Mouse (Mus musculus) neural tube, embryonic 14.5 days (tissue): ENCODE data around the gene D630003M21Rik. TPM values are rescaled to one million over a fixed set of nuclear protein-coding genes. Genes with fewer than 3 reads are reported as not detected.

ENCODE experiments used
- ATAC-seq: fragments of 200-750 bp; cut with Nextera tagmentation; 2 replicates; pipeline ENCODE4 v1.8.0; 2017; ENCODE audit warnings: low read depth, mild to moderate bottlenecking, moderate TSS enrichment, moderate library complexity
- H3K27ac ChIP-seq: fragments of 300-500 bp; sonication (generic); 2 replicates; pipeline ENCODE4 v1.5.1; 2014; ENCODE audit warnings: low read depth, mild to moderate bottlenecking, control low read depth, low read length, moderate library complexity, mixed read lengths
- H3K27me3 ChIP-seq: fragments of 300-500 bp; sonication (generic); 2 replicates; pipeline ENCODE4 v1.6.1; 2014; ENCODE audit warnings: low read length; ENCODE audit not compliant: control insufficient read depth, insufficient read depth
- H3K36me3 ChIP-seq: fragments of 300-500 bp; sonication (generic); 2 replicates; pipeline ENCODE4 v1.6.1; 2014; ENCODE audit warnings: low read length, mixed read lengths; ENCODE audit not compliant: control insufficient read depth, insufficient read depth
- H3K4me1 ChIP-seq: fragments of 300-500 bp; sonication (generic); 2 replicates; pipeline ENCODE4 v1.6.1; 2014; ENCODE audit warnings: low read length; ENCODE audit not compliant: control insufficient read depth, insufficient read depth
- H3K4me2 ChIP-seq: fragments of 300-500 bp; sonication (generic); 2 replicates; pipeline ENCODE4 v1.6.1; 2014; ENCODE audit warnings: mild to moderate bottlenecking, low read depth, low read length, control low read depth
- H3K4me3 ChIP-seq: fragments of 300-500 bp; sonication (generic); 2 replicates; pipeline ENCODE4 v1.5.1; 2014; ENCODE audit warnings: low read depth, low read length, control low read depth, mixed read lengths
- H3K9ac ChIP-seq: fragments of 300-500 bp; sonication (generic); replicated peaks from 2 replicates; pipeline ENCODE4 v1.6.1; 2014; ENCODE audit warnings: low read depth, mild to moderate bottlenecking, control low read depth, low read length, mixed read lengths
- H3K9me3 ChIP-seq: fragments of 300-500 bp; sonication (generic); 2 replicates; pipeline ENCODE4 v1.6.1; 2016; ENCODE audit warnings: low read length; ENCODE audit not compliant: control insufficient read depth
- WGBS: fragments of 180-500 bp; shearing (Covaris S2); extraction: QIAGEN DNeasy Blood & Tissue Kit; methylation state at CpG from one replicate; pipeline ENCODE4 v1.1.7; 2014; 5-methylcytosine and 5-hydroxymethylcytosine counted together
- polyA plus RNA-seq: library from polyadenylated mRNA; unstranded; fragments of >200 nt; fragmentation: Nextera tagmentation; extraction: Ambion mirVana; gene quantifications from 2 replicates; pipeline ENCODE4 v1.2.1, GENCODE M21; 2014

The D630003M21Rik gene
- polyA plus RNA-seq, 1 experiment from 2014 or later = 0.94 TPM

DNA sequence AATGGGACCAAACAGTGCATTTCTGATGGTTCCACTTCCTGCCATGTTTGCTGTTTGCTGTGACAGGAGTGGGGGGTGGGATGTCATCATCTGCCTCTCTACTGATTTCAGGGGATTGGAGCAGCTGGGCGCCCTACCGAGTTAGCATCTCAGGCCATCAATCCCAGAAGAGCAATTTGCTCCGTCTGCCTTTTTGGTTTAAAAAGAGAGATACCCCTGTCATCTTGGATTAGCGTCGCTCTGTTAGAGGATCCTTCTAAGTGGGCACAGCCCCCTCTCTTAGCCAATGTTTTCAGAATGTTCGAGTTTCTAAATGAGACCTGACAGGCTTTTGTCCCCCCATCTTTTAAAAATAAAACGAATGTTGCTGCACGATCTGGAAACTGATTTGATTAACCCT is 71.4 kb downstream of the D630003M21Rik start:
- no peak overlapping the region for H3K27ac ChIP-seq
- H3K4me2 ChIP-seq = no peak overlapping the region
- H3K36me3 ChIP-seq = no peaks in the 10 kb centered on the region
- H3K4me1 ChIP-seq = peaks cover 6% of the 10 kb centered on the region; the same call in 1 of the 2 replicates
- H3K9me3 ChIP-seq = no peaks in the 10 kb centered on the region
- no peak overlapping the region for H3K4me3 ChIP-seq
- 51% methylated on average over 8 of the region's 8 CpGs for WGBS
- H3K9ac ChIP-seq = no peak overlapping the region
- no peaks in the 10 kb centered on the region for H3K27me3 ChIP-seq
- no peak for ATAC-seq

DNA sequence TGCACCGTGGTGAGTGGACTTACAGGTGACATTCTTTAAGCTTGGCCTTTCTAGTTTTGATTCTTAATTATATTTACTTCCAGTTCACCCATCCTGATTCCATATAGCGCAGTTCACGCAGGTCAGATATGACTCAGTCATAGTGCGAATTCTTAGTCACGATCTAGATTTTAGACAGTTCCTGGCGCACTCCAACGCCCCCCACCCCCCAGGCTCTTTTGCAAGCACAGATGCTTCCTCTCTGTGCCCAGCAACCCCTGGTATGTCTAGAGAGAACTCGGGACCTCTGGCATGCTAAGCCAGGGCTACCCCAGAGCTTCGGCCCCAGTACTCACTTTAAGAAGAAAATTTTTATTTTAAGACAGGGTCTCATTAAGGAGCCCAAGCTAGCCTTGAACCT is 72.5 kb downstream of the D630003M21Rik start:
- Histone ChIP-seq H3K36me3 (no peaks in the 10 kb centered on the region), H3K27me3 (no peaks in the 10 kb centered on the region), H3K4me1 (peaks cover 6% of the 10 kb centered on the region; the same call in 1 of the 2 replicates), H3K9ac (no peak overlapping the region), H3K4me3 (no peak overlapping the region), H3K4me2 (no peak overlapping the region), H3K27ac (no peak overlapping the region), H3K9me3 (no peaks in the 10 kb centered on the region)
- ATAC-seq = no peak
- WGBS = 93% methylated on average over 9 of the region's 9 CpGs

DNA sequence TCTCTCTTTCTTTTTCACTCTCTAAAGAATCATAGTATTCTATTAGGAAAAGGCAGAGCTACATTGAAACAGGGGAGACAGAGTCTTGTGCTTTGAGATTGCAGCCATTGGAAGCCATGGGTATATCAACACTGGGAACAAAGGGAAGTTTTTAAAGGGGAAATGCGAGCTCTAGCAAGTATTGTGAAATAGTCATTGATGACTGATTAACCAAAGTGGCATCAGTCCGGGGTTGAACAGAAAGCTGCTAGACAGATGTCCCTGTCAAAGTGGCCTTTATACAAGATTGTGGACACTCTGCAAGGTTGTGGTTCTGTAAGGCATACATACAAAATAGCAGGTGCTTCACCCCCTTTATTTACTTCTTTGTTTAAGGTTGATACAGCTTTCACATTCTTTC is 73.4 kb downstream of the D630003M21Rik start:
- no peak for ATAC-seq
- Histone ChIP-seq H3K4me1 (peaks cover 6% of the 10 kb centered on the region; the same call in 1 of the 2 replicates), H3K4me2 (no peak overlapping the region), H3K9me3 (0 out of 2 replicates have a peak, but pooled peaks cover 2% of the 10 kb centered on the region), H3K27me3 (no peaks in the 10 kb centered on the region), H3K9ac (no peak overlapping the region), H3K36me3 (no peaks in the 10 kb centered on the region), H3K4me3 (no peak overlapping the region), H3K27ac (no peak overlapping the region)
- WGBS = 57% methylated on average over 2 of the region's 2 CpGs

DNA sequence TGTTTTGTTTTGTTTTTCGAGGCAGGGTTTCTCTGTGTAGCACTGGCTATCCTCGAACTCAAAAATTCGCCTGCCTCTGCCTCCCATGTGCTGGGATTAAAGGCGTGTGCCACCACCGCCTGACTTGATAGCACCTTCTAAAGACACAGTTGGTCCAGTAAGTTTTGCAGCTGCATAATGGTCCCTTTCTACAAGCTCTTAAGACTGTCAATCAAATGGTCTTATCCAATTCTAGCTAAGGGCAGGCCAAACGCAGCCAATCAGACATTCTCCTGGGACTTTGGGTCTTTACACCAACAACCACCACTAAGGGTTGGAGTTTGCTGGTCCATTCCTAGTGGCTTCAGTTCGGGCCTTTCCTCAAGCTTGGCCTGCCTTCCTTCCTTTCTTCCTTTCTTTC is 73.9 kb downstream of the D630003M21Rik start:
- H3K4me3 ChIP-seq = no peak overlapping the region
- H3K9ac ChIP-seq = no peak overlapping the region
- ATAC-seq = no peak
- H3K9me3 ChIP-seq = 0 out of 2 replicates have a peak, but pooled peaks cover 2% of the 10 kb centered on the region
- no peak overlapping the region for H3K27ac ChIP-seq
- no peak overlapping the region for H3K4me2 ChIP-seq
- peaks cover 6% of the 10 kb centered on the region; the same call in 1 of the 2 replicates for H3K4me1 ChIP-seq
- no peaks in the 10 kb centered on the region for H3K27me3 ChIP-seq
- 89% methylated on average over 7 of the region's 7 CpGs for WGBS
- H3K36me3 ChIP-seq = no peaks in the 10 kb centered on the region

DNA sequence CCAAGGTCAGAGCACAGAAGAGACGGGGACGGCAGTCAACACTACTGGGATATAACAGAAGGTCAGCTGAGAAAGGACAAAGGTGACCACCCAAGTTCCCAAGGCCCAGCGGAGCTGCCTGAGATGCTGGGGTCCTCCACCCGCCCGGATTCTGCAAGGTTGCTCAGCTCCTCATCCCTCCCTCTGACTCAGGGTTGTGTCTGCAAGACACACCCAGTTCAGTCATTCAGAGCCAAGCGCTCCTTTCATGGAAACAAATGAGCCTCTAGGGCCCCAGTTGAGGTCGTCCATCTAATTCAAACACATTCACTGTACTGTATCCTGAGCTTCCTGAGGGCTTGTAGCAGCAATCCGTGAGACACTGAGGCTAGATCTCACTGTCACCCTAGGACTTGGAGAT is 74.4 kb downstream of the D630003M21Rik start:
- no peak overlapping the region for H3K27ac ChIP-seq
- no peaks in the 10 kb centered on the region for H3K36me3 ChIP-seq
- H3K4me1 ChIP-seq = peaks cover 6% of the 10 kb centered on the region; the same call in 1 of the 2 replicates
- no peak for ATAC-seq
- H3K4me2 ChIP-seq = no peak overlapping the region
- H3K9me3 ChIP-seq = 0 out of 2 replicates have a peak, but pooled peaks cover 2% of the 10 kb centered on the region
- no peaks in the 10 kb centered on the region for H3K27me3 ChIP-seq
- 39% methylated on average over 8 of the region's 8 CpGs for WGBS
- H3K9ac ChIP-seq = no peak overlapping the region
- no peak overlapping the region for H3K4me3 ChIP-seq

DNA sequence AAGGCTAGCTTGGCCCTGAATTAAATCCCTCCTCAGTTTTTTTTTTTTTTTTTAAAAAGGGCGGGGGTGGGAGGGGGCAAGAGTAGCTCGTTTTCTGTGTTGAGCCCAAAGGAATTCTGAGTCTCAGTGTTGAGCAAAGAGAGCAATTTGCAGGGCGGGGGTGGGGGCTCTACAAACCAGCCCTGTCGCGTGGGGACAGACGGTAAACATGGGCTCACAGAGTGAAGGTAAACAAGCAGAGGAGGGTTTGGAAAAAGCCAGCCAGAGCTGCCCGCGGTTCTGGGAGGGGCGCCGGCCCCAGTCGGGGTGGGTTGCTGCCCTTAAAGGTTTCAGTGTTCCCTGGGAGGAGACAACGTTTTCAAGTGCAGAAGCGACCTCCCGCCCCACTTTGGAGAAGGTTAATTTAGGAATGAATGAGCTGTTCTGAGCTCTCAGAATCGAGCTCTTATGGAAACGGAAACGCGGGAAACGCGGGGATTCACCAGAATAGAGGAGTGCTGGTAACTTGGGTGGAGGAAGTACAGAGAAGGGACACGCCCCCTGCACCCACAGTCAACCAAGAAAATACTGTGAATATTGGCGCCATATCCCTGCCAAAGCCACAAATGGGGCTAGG is 75.2 kb downstream of the D630003M21Rik start:
- no peaks in the 10 kb centered on the region for H3K36me3 ChIP-seq
- H3K4me1 ChIP-seq = peaks cover 6% of the 10 kb centered on the region; the same call in 1 of the 2 replicates
- H3K4me3 ChIP-seq = peak overlapping the region; percentile 18; the same call in 1 of the 2 replicates
- 0 out of 2 replicates have a peak, but pooled peaks cover 2% of the 10 kb centered on the region for H3K9me3 ChIP-seq
- WGBS = 2% methylated on average over 22 of the region's 22 CpGs
- no peaks in the 10 kb centered on the region for H3K27me3 ChIP-seq
- peak overlapping the region; percentile 49 for H3K4me2 ChIP-seq
- H3K27ac ChIP-seq = no peak overlapping the region
- peak overlapping the region; percentile 34; the same call in 1 of the 2 replicates for H3K9ac ChIP-seq
- peak; percentile 46; the same call in 1 of the 2 replicates for ATAC-seq

DNA sequence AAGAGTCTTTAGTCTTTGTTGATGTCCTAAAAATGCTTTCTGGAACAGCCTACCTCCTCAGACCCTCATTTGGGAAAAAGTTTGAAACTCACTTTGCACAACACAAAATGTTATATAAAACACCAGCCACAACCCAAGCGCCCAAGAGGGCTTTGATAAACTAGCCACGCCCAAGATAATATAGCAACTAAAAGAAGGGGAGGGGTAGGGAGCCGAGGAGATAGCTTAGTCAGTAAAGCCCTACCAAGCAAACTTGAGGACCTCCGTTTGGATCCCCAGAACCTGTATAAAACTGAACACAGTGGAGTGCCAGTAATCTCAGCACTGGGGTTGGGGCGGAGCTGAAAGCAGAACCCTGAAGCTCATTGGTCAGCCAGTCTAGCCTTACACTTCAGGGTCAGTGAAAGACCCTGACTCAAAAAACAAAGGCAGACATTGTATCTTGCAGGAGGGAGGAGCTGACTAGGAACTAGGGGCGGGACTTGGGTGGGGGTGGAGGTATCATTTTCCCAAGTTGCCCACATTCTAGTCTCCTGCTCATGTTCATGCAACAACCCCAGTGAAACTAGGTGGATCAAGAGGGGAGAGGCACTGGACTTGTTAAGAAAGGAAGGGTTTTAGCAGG is 76.2 kb downstream of the D630003M21Rik start:
- no peaks in the 10 kb centered on the region for H3K36me3 ChIP-seq
- WGBS = 35% methylated on average over 6 of the region's 6 CpGs
- H3K27ac ChIP-seq = no peak overlapping the region
- H3K4me2 ChIP-seq = no peak overlapping the region
- H3K27me3 ChIP-seq = no peaks in the 10 kb centered on the region
- H3K4me3 ChIP-seq = no peak overlapping the region
- peak; percentile 44; the same call in 1 of the 2 replicates for ATAC-seq
- 0 out of 2 replicates have a peak, but pooled peaks cover 2% of the 10 kb centered on the region for H3K9me3 ChIP-seq
- no peak overlapping the region for H3K9ac ChIP-seq
- H3K4me1 ChIP-seq = peaks cover 6% of the 10 kb centered on the region; the same call in 1 of the 2 replicates

DNA sequence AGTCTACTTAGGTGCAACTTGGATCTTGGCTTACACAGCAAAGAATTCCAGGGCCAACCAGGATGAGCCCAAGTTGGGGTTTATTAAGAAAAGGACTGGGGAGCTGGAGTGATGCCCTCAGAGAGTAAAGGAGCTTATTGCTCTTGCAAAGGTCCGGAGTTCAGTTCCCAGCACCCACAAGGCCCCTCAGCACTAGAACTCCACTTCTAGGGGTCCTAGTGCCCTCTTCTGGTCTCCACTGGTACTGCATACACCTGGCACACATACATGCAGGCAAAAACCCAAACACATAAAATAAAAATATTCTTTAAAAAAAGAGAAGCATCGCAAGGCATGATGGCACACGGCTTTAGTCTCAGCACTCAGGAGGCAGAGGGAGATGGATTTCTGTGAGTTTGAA is 77.9 kb downstream of the D630003M21Rik start:
- Histone ChIP-seq H3K4me1 (peaks cover 8% of the 10 kb centered on the region; the same call in 1 of the 2 replicates), H3K9me3 (0 out of 2 replicates have a peak, but pooled peaks cover 2% of the 10 kb centered on the region), H3K36me3 (no peaks in the 10 kb centered on the region), H3K4me2 (no peak overlapping the region), H3K4me3 (no peak overlapping the region), H3K27ac (no peak overlapping the region), H3K9ac (no peak overlapping the region), H3K27me3 (no peaks in the 10 kb centered on the region)
- no peak for ATAC-seq
- WGBS = 96% methylated on average over 3 of the region's 3 CpGs

DNA sequence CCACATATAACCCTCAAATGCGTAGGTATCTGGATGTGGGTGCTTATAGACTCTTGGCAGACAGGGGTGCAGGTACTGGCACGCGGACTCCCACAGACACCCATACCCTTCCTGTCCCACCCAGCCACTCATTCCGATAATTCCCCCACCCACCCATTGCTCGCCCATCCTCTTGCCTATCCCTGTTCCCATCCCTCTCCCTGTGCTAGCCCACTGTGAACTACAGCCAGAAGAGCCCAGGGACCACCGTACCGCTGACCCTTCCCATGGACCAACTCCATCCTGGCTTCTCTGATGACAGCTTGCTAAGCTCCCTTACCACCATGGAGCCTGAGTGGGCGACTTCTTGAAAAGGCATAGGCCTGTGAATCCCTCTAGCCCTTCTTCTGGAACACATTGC is 82.1 kb downstream of the D630003M21Rik start:
- 0 out of 2 replicates have a peak, but pooled peaks cover 2% of the 10 kb centered on the region for H3K9me3 ChIP-seq
- no peak overlapping the region for H3K4me3 ChIP-seq
- no peak for ATAC-seq
- no peaks in the 10 kb centered on the region for H3K27me3 ChIP-seq
- 0 out of 2 replicates have a peak, but pooled peaks cover 4% of the 10 kb centered on the region for H3K4me1 ChIP-seq
- no peak overlapping the region for H3K9ac ChIP-seq
- WGBS = 93% methylated on average over 8 of the region's 8 CpGs
- no peak overlapping the region for H3K4me2 ChIP-seq
- no peak overlapping the region for H3K27ac ChIP-seq
- H3K36me3 ChIP-seq = no peaks in the 10 kb centered on the region
